Mouse (Mus musculus) cortical plate, adult 2 months (tissue): ENCODE measurements at regions not wholly inside any gene's neighbourhood (a gene's known extent, or its start where the extent isn't known, plus 50 kb on each side); places are given as distances from the start of the nearest gene placed in this dataset.
"Not testable (repeated sequence)": the region's sequence is repeated elsewhere in the genome, so short reads cannot be mapped to it uniquely, and the experiment has no call there.

ENCODE experiments used
- CTCF ChIP-seq: fragments of 200-500 bp; IDR thresholded peaks from 2 replicates; pipeline ENCODE4 v1.5.1; 2011; ENCODE audit warnings: mild to moderate bottlenecking, control low read depth, low read length; ENCODE audit not compliant: insufficient read depth; ENCODE audit errors: extremely low read depth
- POLR2A ChIP-seq: fragments of 200-500 bp; IDR thresholded peaks from 2 replicates; pipeline ENCODE4 v1.6.1; 2011; ENCODE audit warnings: mild to moderate bottlenecking, low read length, control low read depth; ENCODE audit not compliant: insufficient read depth; ENCODE audit errors: extremely low read depth

DNA sequence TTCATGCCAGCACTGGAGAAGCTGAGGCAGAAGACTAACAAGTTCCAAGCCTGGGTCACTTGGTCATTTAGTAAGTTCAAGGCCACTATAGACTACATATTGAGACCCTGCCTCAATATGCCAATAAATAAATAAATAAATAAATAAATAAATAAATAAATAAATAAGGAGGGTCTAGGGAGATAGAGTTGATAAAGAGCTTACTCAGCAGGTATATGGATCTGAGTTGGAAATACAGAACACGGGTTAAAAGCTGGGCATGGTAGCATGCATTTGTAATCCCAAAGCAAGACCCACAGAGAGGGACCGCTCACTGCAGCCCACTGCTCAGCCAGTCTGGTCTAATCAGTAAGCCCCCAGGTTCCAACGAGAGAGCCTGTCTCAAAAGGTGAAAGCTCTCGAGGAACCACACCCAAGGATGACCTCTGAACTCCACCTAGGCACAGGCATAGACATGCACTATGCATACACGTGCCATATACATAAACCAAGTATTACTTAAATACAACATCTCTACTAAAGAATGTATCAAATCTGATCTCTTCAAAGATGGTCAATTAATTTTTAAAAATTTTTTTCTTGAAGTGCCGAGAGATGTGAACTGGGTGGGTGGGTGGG, 115.4 kb downstream of the Ero1lb start:
- TF ChIP-seq CTCF, POLR2A: not testable (repeated sequence)
